Mouse (Mus musculus) heart, postnatal 25 days (tissue): ENCODE data around the gene Ptgr2. TPM values are rescaled to one million over a fixed set of nuclear protein-coding genes. Genes with fewer than 3 reads are reported as not detected.
"Not testable (repeated sequence)": the region's sequence is repeated elsewhere in the genome, so short reads cannot be mapped to it uniquely, and the experiment has no call there.

Experiments
- DNase-seq: peaks from one replicate; pipeline ENCODE4 v3.0.0; 2022; ENCODE audit warnings: low spot score
- intact Hi-C: fragments of 180-260 bp; cut with DNase I; formaldehyde crosslinking; loops from one replicate; pipeline ENCODE4 v1.15.1; 2025
- total RNA-seq, 2 experiments: library from RNA; stranded (reverse); gene quantifications; 2 replicates each; pipeline ENCODE4 v1.2.3; 2021

Ptgr2 gene
- total RNA-seq = 100 to 1,000 TPM; 213 to 236 TPM

DNA sequence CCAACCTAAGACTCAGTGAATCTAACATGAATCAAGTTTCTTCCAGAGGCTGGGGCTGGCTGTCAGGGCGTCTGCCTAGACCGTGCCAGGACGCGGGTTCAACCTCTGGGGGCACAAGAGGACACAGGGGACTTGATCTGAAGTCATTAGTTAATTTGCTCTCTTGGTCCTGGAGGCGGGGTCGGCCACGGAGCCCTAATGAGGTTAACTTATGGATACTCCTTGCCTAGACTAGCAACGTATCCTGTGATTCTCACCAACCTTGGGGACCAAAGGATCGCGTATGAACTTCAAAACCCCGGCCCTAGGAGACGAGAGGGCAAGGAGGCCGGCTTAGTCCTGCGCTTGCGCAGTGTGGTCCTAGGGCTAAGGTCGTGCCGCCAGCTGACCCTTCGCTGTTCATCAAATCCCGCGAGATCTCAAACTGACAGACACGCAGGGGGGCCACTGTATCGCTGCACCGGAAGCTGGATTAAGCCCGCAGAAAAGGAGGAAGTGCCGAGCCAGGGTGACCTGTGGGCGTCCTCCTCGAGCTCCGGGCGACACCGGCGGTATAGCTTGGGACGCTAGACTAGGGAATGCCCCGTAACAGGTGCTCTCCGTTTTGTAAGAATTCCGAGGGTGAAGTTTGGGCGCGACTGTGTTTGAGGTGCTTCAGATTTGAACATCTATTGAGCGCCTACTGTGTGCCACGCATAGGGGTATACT, at the start of gene Ptgr2:
Gene Ptgr2, plus strand, starts transcription at position 348 of the 708 bp plus-strand sequence.
- intact Hi-C loops = loop anchor here (2.0 to 5.0 kb wide), 2 partner anchors 32 to 72 kb away; partner anchors contain the start of gene Zfp410
- peak; percentile 90 for DNase-seq

DNA sequence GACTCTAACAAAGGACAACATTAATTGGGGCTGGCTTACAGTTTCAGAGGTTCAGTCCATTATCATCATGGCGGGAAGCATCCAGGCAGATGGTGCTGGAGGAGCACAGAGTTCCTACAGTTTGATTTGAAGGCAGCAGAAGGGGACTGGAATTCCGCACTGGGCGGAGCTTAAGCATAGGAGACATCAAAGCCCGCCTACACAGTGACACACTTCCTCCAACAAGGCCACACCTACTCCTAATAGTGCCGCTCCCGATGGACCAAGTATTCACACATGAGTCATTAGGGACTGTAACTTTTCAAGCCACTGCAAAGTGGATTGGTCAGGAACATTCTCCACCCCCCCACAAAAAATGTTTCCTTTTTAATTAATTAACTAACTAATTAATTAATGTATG, 49.5 kb upstream of the Ptgr2 start:
- intact Hi-C loops = no loop called here
- DNase-seq = no peak

DNA sequence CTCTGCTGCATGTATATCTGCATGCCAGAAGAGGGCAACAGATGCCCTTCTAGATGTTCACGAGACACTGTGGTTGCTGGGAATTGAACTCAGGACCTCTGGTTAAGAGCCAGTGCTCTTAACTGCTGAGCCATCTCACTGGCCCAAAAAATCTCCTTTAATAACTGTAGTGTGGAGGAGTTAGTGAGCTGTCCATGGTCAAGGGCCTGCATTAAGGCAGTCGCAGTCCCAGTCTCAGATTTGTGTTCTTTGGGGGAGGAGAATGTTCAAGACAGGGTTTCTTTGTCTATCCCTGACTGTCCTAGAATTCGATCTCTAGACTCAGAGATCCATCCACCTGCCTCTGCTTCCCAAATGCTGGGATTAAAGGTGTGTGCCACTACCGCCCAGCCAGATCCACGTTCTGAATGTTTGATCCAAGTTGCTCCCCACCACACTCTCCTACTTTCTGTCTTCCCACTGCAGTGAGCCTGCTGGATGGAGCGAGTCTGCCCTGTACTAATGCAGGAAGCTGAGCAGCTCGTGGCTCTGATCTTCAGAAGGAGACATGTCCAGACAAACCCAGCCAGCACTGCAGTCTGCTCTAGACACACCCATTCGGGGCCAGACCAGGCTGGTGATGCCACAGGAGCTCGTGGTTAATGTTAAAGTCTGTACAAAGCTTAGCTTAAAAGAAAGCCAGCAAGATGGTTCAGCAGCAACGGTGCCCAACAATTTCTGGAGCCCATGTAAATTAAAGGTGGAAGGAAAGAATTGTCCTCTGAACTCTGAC, 48.9 kb upstream of the Ptgr2 start:
- DNase-seq = no peak
- intact Hi-C loops = no loop called here

DNA sequence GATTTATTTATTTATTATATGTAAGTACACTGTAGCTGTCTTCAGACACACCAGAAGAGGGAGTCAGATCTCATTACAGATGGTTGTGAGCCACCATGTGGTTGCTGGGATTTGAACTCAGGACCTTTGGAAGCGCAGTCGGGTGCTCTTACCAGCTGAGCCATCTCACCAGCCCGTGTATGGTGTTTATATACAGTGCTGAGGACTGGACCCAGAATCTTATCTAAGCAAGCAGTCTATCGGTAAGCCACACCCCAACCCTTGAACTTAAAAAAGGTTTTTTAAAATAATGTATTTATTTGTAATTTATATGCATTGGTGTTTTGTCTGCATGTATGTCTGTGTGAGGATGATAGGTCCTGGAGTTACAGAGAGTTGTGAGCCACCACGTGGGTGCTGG, 48.0 kb upstream of the Ptgr2 start:
- intact Hi-C loops = not testable (repeated sequence)

DNA sequence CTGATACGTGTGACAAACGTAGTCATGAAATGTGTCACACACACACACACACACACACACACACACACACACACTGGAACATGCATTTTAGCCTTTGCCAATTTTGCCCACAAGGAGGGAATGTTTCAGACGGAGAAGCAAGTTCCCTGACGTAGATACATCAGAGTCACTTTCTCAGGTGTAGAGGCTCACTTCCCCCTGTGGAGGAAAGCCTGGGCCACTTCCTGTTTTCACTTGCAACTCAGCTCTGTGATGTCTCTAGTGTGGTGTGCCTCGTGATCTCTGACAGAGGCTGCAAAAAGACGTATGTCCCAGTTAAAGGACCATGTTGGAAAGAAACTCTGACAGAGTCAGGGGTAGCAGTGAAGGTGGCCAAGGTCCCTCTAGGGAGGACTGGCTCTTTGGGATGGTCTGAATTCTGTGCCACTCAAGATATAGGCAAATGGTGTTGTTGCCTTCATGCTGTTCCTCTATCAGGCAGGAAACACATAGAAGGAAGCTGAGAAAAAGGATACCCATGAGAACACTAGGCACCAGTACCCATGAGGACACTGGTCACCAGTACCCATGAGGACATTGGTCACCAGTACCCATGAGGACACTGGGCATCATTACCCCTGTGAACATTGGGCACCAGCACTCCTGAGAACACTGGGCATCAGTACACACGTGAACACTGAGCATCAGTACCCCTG, 41.8 kb upstream of the Ptgr2 start:
- DNase-seq = no peak
- intact Hi-C loops = no loop called here

More for the DNA sequence above, 48.0 kb upstream of the Ptgr2 start:
- DNase-seq = not testable (repeated sequence)

DNA sequence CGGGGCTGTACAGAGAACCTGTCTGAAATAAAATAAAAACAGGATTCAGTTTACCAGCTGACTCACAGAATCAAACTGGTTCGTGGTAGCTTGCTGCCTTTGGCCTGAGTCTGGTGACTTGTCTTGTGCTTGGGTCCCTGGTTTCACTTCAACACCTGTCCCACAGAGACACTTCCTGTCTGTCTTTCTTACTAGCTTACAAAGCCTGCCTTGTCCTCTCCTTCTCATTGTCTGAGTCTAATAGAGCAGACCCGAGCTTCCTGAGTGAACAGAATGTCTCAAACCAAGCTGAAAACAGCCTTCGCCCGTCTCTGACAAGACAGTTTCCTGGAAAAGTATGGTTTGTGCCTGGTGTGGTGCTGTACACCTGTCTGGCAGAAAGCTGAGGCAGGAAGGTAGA, 39.3 kb upstream of the Ptgr2 start:
- intact Hi-C loops = loop anchor here (5.0 kb wide), 1 partner anchor 98 kb away; the partner anchor contains the start of gene Pnma1
- DNase-seq = no peak

DNA sequence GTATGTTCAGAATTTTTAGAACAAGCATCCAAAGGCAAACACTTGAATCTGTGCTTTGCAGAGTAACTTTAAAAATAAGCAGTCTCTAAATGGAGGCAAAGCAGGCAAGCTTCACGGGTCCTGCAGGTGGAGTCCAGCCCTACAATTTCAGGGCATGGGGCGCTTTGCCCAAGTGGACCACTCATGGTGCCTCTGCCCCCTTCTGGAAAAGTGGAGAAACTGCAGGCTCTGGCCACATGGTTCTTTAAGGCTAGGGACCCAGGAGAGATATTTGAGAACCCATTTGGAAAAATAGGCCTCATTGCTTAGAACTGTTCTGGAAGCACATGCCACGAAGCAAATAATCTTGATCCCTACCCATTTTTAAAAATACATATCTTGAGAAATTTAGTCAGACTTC, 35.8 kb upstream of the Ptgr2 start:
- intact Hi-C loops = loop anchor here (1.0 to 5.0 kb wide), 2 partner anchors 86 to 102 kb away; partner anchors contain the start of gene Pnma1

DNA sequence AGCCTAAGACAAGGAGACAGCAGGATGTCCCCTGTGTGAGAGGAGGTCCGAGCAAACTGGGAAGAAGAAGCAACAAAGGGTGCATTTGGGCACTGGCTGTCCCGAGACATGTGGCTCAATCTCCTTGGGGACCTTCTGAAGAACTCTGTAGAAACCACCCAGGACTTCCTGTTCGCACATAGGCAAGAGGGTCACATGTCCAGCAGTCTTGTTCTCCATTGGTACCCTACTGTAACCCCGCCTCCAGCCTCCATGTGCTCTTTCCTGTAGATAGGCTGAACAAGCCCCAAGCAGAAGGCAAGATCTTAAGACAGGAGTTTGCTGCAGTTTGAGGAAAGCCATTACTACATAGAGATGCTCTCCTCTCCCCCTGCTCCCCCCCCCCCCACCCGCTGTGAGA, 32.2 kb upstream of the Ptgr2 start:
- intact Hi-C loops = no loop called here
- DNase-seq = no peak

More for the DNA sequence above, 35.8 kb upstream of the Ptgr2 start:
- DNase-seq = peak; percentile 46

DNA sequence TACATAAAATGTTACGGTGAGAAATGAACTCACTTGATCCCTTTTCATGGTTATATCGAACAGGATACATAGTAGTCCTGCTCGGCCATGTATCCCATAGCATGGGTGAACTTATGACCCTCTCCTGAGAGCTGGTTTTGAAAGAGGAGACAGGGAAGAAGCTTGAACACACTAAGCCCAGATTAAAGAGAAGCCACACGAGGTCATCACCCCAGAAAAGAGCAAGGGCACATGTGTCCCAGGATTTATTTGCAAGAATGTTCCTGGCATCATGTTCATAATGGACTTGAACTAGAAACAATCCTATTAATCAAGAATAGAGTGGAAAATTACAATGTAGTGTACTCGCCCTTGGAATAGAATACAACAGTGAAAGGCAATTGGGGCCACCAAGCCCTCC, 30.1 kb upstream of the Ptgr2 start:
- DNase-seq = no peak
- intact Hi-C loops = no loop called here

DNA sequence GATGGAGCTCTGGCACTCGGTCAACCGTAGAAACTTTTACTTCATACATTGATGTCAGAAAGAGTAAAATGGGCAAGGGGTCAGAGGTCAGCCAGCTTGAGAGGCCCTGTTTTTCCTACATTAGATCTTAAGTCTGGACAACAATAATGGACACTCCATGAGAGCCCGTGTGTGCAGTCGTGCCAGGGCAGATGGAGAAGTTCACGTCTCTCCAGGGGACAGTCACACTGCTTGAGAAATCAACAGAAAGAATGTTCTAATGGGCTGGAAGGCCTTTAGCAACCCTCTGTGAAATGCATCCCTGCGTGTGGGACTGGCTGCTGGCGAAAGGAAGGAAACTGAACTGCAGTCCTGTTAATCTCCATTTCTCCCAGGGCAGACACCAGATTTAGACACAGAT, 24.7 kb upstream of the Ptgr2 start:
- DNase-seq = no peak
- intact Hi-C loops = no loop called here

DNA sequence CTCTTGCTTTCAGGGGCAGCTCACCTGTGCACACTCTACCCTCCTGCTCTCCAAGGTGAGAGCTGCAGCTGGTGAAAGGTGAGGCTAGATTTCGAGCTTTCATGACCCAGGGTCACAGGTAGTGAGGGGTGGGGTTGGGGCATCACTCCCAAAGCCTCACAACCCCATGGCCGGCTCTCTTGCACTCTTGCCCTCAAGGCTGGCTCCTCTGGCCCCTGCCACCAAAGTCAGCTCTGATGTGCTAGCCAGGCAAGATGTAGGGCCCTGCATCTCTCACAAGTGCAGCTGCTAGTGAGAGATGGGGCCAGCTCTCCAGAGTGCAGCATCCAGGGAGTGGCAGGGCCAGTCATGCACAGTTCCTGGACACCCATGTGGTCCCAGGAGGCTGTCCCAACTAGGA, 17.8 kb upstream of the Ptgr2 start:
- intact Hi-C loops = no loop called here
- no peak for DNase-seq

DNA sequence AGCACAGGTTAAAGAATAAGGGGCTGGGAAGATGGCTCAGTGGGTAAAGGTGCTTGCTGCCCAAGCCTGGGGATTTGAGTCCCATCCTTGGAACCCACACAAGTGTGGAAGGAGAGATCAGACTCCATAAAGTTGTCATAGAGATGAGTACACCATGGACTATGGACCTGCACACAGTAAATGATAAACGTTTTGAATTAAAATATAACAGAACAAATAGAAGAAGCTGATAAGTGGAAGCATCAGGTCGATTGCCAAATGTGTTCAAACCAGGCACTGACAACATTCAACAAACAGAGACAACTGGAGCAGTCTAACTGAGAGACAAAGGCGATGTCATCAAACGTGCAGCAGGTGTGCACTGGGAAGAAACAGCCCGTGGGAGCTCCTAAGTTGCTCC, 11.7 kb upstream of the Ptgr2 start:
- intact Hi-C loops = no loop called here
- no peak for DNase-seq

DNA sequence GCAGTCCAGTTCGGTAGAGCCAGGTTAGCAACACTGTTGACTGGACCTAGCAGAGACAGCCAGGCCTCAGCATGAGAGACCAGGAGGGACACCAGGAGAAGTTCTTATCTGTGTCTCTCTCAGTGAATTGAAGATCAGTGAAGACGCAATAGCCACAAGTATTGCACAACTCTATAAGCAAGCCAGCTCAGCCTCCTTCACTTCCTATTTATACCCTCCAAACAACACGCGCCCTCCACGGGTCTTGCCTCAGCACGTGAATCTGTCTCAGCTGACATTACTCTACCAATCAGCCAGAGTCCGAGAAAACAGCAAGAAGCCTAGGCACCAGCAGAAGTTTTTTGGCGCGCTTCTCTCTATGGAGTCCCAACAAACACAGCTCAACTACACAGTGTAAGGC, 9.7 kb upstream of the Ptgr2 start:
- DNase-seq = no peak
- intact Hi-C loops = no loop called here

DNA sequence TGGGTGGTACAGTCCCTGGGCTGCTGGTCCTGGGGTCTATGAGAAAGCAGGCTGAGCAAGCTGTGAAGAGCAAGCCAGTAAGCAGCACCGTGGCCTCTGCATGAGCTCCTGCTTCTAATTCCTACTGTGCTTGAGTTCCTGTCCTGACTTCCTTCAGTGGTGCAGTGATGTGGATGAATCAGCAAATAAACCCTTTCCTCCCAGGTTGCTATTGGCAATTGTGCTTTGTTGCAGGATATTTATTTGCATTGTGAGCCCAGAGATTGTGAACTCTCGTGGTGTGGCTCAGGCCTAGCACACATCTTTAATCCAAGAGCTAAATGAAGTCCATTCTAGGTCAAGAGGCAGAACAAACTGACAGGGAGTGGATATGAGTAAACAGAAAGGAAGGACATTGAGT, 8.7 kb upstream of the Ptgr2 start:
- no peak for DNase-seq
- intact Hi-C loops = no loop called here

DNA sequence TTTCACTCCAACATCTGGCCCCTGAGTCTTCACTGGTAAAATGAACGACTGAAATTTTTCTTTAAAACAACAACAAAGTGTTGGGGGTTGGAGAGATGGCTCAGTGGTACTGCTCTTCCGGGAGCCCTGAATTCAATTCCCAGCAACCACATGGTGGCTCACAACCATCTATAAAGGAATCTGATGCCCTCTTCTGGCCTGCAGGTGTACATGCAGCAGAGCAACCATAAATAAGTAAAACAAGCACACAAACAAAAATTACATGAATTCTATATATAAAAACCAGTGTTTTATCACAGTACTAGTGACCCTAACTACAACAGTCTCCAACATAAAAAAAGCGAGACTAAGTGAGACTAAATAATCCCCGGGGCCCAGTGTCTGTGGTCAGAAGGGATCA, 8.2 kb upstream of the Ptgr2 start:
- intact Hi-C loops = no loop called here
- DNase-seq = no peak

DNA sequence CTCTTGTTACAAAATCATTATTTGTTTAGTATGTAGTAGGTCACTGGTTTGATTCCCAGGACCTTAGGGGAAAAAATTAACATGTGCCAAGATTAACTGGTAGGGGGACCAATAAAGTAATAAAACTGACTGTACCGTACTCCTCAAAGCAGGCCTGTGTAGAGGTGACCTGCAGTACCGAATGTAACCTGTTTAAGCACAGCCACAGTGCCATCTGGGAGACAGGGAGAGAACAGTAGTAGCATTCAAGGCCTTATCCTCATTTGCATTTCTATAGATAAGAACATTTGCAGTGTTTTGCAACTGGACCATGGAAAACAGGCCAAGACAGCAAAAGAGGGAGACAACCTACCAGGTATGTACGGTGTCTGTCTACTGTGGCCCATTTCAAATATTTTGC, 7.2 kb upstream of the Ptgr2 start:
- no peak for DNase-seq
- intact Hi-C loops = no loop called here

DNA sequence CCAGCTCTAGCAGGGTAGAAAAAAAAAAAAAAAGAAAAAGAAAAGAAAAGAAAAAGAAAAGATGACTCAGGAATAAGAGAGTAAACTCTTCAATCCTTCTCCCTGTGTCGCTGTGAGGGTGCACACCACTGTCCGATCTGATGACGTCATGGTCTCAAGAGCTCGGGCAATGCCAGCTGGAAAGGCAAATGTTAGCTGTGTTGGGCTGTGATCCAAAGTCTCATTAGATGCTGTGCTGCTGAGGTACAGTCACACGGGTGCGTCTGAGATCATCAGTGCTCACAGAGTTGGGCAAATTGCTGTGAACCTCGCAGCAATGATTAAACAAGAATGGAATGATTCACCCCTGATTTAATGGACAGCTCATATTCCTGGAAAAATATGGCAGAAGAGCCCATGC, 6.1 kb upstream of the Ptgr2 start:
- no peak for DNase-seq
- intact Hi-C loops = no loop called here

DNA sequence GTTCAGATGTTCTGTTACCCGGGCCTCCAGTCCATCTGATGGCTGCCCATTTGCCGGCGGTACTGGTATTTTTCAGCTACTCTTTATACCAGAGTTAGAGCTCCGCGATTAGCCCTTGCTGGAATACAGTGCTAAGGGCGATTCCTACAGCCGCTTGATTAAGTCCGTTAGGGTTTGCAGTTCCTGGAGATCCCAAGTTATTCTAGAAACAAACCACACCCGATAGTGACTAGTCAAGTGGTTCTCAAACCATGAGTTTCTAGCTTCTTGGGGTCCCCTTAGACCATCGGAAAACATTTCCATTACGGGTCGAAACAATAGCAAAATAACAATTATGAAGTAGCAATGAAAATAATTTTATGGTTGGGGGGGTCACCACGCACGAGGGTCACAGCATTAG, 641 bp upstream of the Ptgr2 start:
- no peak for DNase-seq
- intact Hi-C loops = loop anchor here (2.0 kb wide), 1 partner anchor 32 kb away; the partner anchor contains the start of gene Zfp410

DNA sequence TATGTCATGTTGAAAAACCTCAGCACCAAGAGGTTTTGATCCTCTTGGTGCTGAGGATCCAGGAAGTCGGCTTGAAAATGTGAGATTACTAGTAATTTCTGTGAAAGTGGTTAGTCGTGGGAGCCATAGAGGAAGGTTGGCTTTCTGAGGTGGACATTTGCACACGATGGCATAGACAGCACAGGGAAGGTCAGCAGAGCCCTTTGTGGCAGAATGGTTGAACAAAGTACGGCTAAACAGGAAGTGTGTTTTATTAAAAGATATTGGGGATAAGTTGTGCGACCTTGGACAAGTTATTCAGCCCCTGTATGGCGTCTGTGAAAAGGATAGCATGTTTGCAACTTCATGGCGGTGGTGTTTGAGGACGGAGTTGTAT, 549 bp downstream of the Ptgr2 start:
- DNase-seq = no peak
- intact Hi-C loops = loop anchor here (2.0 to 5.0 kb wide), 2 partner anchors 31 to 72 kb away; partner anchors contain the start of gene Zfp410

DNA sequence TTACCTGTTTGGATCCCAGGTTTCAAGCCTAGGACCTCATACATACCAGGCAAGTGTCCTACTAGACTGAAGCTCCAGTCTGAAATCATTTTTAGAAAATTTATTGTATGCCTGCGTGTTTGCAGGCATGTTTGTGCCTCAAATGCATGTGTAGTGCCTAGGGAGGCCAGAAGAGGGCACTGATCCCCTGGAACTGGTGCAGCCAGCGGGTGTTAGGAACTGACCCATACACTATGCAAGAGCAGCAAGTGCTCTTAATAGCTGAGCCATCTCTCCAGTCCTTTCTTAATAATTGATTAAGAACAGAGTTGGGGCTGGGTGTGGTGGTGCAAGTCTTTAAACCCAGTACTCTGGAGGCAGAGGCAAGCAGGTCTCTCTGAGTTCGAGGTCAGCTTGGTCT, 3.4 kb downstream of the Ptgr2 start:
- no peak for DNase-seq
- intact Hi-C loops = loop anchor here (5.0 kb wide), 1 partner anchor 69 kb away; no protein-coding TSS in a partner anchor

DNA sequence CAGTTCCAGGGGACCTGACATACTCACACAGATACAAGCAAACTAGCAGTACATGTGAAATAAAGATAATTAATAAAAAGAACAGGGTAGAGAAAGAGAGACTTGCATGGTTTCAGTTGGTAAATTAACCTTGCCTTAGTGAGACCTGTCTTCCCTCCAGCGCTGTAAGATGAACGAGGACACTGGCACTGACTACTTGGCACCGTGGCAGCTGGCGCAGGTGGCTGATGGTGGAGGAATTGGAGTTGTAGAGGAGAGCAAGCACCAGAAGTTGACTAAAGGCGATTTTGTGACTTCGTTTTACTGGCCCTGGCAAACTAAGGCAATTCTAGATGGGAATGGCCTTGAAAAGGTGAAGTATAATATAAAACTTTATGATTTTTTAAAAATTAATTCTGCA, 12.8 kb downstream of the Ptgr2 start:
- intact Hi-C loops = no loop called here
- no peak for DNase-seq
